Mouse (Mus musculus): ENCODE measurements at regions not wholly inside any gene's neighbourhood (a gene's known extent, or its start where the extent isn't known, plus 50 kb on each side); places are given as distances from the start of the nearest gene placed in this dataset.

DNA sequence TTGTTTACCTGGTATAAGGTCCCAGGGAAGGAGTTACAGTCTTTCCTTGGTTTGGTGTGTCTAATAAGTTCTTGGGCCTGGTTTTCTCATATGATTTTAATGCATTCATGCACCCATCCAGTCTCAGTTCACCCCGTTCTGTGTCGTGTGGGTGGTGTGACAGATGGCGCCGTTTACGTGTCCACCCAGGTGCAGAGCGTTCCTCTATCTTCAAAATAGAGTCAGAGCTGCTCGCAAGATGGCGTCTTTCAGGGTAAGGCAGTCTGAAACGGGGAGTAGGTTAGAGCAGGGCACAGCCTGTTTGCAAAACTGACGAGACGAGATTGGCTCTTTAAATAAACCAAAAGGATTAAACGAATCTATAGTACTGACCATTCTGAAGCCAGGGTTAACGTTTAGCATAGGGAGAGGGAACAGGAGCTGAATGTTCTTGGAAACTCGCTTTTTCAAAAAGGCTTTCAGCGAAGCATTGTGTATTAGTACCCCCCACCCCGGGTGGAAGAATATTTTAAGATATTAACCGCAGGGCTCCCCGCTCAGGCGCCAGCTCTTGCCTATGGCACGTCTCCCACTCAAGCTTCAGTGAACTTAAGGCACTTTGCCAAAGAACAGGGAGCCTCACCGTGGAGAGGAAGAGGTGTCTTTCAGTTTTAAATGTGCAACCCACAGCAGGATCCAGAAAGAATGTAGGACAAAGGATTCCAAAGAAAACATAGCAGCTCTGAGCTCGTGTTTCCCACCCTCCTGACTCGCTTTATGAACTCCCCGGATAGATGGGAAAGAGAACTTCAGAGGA lies 241.7 kb upstream of the Pfn2 start:
- no peak for DNase-seq

DNA sequence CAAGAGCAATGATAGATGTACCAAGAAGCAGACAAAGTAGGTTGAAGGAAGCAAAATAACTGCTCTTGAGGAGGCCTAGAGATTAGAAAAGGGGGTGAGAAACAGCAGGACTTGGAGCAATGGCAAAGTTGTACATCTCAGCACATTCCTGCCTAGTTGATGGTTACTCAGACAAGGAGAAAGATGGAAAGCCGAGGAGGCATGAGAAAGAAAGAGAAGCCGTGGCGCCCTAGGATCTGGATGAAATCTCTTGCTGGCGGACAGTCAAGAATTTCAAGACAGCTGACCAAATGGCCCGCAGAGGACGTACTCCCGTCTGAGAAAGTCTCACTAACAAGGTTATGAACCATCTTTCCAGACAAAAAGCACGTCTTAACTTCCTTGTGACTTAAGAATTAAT lies 242.5 kb upstream of the Pfn2 start:
- no peak for DNase-seq

DNA sequence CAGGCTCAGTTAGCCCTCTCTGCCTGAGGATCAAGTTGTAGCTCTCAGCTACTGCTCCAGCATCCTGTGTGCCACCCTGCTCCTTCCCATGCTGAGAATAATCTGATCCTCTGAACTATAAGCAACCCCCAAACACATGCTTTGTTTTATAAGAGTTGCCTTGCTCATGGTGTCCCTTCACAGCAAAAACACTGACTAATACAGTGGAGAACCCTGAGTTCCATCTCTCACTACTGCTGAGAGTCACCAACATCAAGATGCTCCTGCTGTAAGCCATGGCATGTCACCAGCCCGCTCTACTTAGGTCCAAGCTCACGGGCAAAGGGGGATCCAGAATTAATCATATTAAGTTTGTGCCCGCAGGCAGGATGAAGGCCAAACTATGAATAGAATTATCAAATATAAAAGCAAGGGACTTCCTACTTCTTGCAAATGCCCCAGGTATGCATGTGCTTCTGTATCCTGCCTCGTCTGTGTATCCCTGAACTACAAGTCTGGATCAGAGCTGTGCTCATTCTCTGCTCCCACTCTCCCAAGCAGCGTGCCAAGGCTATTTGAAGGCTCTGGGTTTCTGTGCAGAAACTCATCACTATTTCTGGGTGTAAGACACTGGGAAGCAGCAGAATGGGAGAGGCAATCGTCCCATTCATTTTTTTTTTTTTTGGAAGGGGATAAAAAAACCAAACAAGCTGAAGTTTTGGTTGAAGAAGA lies 243.7 kb upstream of the Pfn2 start:
- DNase-seq, result no peak

DNA sequence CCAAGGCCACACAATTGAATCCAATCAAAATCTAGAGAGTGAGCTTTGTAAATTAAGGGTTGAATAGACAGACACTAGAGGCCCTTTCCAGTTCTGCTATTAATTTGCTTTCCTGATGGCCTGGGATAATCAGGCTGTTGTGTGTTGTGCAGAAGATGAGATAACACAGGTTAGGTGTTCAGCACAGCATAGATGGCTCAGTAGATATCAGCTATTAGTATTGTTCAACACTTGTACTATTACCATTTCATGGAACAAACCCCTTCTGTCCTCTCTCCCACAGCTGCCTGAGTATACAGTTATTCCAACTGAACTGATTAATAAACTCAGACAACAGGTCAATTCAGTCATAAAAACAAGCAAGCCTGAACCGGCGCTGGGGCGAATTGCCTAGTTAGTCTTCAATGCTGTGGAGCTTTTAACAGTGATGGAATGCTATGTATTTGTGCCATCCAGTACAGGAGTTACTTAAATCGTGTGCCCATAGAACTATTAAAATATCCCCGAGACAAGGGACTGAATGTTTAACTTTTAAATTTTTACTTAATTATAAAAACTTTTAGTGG lies 263.1 kb upstream of the Pfn2 start:
- no peak for DNase-seq

DNA sequence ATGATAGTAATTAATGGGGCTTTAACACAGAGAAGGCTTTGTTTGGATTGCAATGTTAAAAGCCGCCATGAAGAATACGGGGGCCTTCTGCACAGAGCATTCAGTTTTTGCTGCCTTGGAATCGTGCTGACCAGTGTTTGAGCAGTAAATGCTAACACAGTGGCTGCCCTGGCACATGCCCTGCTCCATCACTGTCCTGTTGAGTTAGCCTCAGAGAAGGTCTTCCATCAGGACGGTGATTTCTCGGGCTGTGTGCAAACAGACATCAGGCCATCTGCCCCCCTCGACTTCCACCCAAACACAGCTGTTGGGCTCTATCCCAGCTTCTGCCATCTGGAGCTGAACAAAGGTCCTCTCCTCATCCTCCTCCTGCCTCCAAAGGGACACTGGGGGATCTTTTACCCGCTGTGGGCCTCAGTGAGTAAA lies 264.6 kb upstream of the Pfn2 start:
- DNase-seq, result no peak

DNA sequence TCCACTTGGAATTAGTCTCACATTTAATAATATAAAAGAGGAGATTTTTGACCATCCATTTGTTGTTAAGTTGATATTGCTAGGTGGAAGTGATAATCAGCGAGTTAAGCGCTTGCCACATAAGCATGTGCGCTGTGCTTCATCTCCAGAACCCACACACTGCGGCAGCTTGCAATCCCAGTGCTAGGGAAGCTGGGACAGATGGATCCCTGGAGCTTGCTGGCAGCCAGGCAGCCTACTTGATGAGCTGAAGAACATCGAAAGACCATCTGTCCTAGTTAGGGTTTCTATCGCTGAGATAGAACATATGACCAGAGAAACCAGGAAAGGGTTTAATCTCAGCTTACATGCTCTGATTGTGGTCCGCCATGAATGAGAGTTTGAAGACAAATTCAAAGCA lies 266.1 kb upstream of the Pfn2 start:
- no peak for DNase-seq

DNA sequence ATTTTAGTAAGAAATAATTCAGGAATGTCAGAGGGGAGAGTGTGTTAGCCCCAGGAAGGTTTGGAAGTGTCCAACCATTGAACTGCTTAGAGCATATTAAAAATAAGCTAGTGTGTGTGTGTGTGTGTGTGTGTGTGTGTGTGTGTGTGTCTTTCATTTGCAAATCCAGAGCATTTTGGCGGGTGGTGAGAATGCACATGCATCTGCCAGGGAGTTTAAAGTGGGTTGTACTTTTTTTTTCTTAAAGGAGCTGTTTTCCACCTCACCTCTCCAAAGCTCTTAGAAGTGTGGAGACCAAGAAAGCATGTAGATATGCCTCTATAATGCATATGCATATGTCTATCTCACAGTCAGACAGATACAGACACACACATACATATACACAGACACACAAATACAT lies 267.6 kb upstream of the Pfn2 start:
- DNase-seq, result no peak

DNA sequence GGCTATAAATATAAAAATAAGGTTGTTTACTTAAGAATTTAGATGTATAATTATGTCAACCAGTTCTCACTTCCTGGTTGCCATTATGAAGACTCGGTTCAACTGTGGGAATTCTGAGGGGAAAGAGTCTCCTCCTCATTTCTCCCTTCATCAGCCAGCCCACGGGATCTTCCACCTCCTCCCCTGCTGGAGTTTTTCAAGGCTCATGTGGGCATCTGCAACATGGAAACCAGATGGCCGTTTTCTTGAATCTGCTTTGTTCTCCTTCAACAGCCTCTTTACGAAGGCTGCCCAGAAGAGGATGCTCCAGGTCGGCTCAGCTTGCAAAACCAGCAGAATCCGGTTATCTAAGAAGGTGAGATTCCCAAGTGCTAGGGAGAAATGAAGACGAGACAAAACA lies 269.0 kb upstream of the Pfn2 start:
- no peak for DNase-seq

DNA sequence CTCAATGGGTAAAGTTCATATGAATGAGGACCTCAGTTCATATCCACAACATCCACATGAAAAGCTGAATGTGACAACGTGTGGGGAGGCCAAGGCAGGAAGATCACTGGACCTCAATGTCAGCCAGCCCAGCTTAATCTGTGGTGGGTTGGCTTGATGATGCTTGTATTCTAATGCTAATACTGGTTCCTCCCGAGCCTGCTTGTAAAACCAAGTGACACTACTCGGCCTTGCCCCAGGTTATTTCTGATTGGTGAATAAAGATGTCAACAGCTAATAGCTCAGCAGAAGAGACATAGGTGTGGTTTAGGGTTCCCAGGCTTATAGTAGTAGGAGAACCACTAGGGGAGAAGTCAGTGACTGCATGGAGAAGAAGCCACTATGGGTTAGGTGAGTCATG lies 272.2 kb upstream of the Pfn2 start:
- DNase-seq, result no peak

DNA sequence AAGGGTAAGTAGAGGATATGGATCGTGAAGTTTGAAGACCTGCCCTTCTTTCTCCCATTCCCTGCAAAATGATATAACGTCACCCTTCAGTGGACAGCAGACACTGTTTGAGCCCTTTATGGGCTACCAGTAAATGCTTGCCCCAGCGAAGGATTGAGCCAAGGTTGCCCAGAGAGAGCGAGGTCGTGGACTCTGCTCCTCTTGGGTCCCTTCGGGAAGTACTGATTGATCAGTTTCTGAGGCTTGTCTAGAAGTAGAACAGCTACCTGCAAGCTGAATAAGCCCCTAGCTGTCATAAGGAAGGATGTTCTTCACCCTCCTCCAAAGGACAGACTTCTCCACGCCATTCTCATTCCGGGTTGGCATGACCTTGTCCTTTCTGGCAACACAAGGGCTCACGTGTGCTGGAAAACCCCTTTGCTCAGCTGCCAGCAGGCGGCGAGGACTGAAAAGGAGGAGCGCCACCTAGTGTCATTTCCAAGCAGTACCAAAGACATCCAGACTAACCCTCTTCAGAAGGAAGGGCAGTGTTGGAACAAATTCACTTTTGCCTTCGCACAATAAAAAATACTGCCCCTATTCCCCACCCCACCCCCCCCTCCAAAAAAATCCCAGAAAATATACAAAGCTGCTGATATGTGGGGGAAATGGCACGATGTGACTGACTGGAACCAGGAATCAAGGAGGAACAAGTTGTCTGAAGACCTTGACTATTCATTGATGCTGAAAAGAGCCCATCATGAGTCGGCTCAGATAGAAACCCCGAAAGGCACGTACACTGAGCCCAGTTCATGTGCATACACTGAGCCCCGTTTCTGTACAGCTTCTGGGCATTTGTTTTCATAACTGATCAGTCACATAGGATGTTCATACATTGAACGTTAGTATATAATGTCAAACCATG lies 274.8 kb upstream of the Pfn2 start:
- DNase-seq, result peak; percentile 60 to 62

DNA sequence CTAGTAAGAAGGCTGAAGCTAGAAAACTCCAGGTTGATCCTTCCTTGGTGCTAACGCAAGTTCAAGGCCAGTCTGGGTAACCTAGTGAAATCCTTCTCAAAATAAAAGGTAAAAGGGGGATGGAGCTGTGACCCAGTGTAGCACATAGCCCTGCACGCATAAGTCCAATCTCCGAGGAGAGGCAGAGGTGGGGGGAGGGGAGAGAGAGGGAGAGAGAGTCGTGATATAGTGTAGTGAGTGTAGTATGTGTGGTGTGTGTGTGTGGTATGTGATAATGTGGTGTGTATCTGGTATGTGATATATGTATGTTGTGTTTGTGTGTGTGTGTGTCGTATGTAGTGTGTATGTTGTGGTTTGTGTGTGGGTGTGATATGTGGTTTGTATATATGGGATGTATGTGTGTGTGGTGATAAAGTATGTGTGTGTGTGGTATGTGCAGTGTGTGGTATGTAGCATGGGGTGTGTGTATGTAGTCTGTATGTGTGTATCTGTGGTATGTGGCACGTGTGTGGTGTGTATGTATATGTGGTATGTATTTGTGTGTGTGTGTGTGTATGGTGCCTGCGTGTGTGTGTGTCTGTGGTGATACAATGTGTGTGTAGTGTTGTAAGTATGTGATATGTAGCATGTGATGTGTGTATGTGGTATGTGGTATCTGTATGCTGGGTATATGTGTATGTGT lies 275.7 kb upstream of the Pfn2 start:
- DNase-seq, result no peak

DNA sequence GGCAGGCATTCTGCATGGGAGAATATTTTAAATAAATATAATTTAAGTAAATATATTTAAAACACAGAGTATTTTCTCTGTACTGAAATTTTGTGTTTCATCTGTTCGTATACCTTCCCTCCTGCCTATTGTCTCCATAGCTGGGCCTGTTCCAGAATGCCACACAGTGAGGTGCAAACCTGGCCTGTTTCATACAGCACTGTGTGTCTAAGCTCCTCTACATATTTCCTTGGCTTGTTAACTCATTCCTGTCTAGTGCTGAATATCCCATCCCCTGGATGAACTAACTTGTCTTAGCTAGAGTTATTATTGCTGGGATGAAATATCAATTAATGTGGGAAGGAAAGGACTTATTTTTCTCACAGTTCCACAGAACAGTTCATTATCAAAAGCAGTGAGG lies 277.0 kb upstream of the Pfn2 start:
- DNase-seq, result no peak

DNA sequence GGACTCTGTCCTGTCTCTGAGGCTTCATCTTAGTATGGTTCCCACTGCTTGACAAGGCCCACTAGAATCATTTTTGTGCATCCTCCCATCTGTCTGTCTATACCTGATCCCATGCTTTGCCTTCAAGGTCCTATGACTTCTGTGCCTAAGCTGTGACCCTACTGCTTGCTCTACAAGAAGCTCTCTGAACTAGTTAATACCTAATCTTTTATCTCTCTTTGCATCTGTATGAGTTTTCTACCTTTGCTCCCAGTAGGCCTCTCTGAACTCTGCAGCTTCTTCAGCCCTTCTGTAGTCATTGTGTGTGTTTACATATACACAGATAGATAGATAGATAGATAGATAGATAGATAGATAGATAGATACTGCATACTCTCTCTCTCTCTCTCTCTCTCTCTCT lies 279.1 kb upstream of the Pfn2 start:
- DNase-seq, result no peak

DNA sequence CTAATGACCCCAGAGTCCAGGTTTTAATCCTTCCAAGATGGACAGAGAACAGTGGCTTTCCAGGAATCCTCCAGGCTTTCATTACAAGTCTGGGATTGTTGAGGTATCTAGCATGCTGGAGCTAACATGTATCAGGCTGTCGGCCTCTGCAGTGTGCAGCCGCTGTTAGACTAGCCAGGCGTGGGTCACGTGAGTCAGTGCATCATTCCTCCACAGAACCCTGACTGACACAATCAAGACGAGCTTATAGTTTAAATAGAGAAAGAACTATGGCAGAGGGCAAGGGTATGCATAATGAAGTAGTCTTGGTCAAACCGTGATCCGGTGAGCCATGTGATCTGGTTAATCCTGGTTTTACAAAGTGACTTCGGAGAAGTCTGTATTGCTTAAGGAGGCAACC lies 280.2 kb upstream of the Pfn2 start:
- no peak for DNase-seq

DNA sequence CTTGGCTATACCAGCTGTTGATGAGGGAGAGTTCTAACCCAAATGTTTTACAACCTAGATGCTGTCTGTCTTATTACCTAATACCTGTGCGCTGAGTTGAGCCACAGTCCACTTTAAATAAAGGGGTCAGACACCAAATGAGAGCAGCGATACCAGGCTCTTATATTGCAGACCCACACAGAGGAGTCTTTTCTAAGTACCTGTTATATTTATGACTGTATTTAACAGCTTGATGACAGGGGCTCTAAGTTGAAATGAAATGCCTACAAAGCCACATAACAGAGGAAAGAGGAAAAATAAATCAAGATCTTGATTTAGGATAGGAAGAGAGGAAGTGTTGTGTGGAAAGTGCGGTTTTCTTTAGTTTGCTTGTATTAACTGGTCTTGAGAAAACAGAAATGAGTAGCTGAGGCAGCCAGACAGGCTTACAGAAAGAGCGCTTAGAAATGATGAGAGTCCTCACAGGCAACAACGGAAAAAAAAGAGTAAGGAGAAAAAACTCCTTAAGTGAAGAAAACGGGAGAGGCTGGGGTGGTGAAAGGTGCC lies 281.6 kb upstream of the Pfn2 start:
- no peak for DNase-seq

DNA sequence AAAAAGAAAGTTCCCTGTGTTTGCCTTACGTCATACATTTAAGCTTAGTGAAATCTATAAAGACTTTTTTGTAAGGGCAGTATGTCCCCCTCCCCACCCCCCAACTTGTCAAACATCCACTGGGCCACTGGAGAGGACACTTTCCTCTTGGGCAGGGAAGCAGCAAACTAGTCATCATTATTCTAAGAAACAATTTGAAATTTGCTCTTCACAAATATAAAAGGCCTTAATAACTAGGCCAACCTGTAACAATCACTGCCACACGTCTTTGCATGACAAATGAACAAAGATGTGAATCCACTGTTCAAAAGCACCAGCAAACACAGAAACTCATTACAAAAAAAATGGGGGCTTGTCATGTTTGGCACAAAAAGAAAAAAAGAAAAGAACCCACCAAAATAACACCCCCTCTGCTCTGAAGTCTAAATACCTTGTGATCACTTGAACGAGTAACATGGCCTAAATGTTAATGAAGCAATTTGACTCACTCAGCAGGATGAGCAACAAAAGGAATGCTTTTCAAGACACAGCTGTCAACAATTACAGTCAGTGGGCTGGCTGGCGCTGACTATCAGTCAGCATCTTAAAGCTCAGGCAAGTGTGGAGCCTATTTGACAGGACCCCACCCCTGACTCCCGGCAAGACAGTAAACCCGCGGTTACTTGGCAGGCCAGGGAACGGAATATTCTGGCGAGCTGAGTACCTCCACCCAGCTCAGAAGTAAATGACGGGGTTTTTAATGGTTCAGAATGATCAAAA lies 278.7 kb upstream of the Tsc22d2 start:
- no peak for DNase-seq

DNA sequence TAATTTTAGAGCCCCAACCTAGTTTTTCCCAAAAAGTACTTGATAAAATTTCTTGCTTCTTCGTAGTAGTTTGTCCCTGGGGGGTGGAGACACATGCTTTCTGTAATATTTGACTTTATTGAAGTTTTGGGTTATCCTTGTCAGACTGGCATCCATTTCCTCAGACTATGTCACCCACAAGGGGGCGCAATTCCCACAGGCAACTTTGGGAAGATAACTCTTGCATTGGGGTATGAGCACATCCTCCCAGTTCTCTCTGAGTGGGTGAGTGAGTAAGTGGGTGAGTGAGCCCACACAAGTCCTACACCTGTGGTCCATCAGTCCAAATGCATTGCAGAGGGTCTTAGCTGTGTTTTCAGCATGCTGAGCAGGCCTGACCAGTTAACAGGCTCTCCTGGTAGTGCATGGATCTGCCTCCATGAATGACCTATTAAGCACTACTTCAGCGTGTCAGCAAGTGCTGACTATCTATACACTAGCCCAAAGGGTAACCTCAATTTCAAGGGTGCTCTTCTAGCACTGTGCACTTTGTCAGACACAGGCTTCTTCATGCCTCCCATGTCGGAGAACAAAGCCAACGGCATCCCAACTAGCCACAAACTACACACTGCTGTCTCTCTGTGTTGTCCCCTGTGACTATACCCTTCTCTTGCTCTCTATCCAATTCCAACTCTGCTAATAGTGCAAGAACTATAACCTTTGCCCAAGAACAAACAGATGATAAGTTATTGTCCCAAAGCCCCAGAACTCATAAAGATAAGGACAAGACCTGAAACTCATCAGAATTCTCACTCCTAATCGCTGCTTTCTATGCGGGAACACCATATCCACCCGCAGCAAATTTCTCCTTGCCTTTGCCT lies 275.6 kb upstream of the Tsc22d2 start:
- DNase-seq, result peak; percentile 52 to 54

DNA sequence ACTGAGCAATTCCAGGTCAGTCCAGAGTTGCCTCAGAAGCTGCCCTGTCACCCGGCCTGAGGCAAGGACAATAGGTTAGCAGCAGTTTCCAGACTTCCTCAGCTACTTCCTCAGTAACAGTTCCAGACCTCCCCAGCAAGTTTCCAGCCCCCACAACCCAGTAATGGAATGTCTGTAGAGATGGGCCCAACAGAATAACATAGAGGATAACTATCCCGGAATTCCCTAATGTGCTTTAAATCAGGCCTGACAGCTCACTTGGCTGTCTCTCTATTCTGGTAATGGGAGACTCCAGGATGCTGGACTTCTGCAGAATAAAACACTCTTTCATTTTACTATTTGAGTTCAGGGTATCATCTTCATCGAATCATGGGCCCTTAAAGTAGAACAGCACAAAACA lies 268.4 kb upstream of the Tsc22d2 start:
- DNase-seq, result no peak

DNA sequence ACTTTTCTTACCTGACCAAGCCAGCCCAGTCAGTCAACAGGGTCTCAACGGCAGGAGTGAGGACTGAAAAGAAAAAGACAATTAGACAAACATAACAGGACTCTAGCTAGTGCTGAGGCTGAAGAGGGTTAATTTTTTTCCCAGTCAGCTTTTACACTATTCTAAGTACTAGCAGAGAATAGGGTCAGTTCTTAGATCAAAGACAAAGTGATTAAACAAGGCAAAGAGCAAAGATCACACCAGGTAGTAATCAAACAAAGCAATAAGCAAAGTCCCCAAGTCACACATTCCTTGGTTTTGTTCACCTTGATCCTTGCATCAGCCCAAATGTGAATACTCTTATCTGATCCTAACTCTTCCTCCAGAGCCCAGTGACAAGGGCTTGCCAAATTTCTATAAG lies 267.8 kb upstream of the Tsc22d2 start:
- DNase-seq, result no peak

DNA sequence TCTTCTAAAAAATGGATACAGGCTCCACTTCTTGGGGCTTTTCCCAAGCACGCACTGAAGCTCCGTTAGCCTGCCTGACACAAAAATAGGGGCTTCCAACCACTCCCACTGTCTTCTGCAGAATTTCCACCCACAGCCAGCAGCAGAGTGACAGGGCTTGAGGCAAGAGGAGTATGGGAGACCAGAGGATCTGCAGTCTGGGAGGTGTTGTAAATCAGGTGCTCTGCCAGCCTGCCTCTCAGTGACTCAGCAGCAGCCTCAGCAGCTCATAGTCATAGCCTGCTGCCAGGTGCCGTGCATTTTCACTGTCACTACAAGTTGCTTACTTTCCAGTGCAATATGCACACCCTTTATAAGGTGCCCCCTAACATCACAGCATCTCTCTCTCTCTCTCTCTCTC lies 261.4 kb upstream of the Tsc22d2 start:
- no peak for DNase-seq
